Mouse (Mus musculus) embryonic facial prominence, embryonic 13.5 days (tissue): Measurements from ENCODE around the gene Cryba1. TPM values are rescaled to one million over a fixed set of nuclear protein-coding genes. Genes with fewer than 3 reads are reported as not detected.
"Not testable (repeated sequence)": the region's sequence is repeated elsewhere in the genome, so short reads cannot be mapped to it uniquely, and the experiment has no call there.

Experiments
- ATAC-seq: fragments of 200-750 bp; cut with Nextera tagmentation; 2 replicates; pipeline ENCODE4 v1.8.0; 2017; ENCODE audit warnings: low read depth; ENCODE audit not compliant: insufficient number of reproducible peaks, insufficient read depth, low FRiP score, low TSS enrichment
- H3K27ac ChIP-seq: fragments of 300-500 bp; sonication (generic); 2 replicates; pipeline ENCODE4 v1.5.1; 2015; ENCODE audit warnings: moderate library complexity, mild to moderate bottlenecking, inconsistent platforms
- H3K27me3 ChIP-seq: fragments of 300-500 bp; sonication (generic); 2 replicates; pipeline ENCODE4 v1.6.1; 2015; ENCODE audit warnings: mild to moderate bottlenecking, inconsistent platforms
- H3K36me3 ChIP-seq: fragments of 300-500 bp; sonication (generic); 2 replicates; pipeline ENCODE4 v1.6.1; 2015; ENCODE audit warnings: mild to moderate bottlenecking, inconsistent platforms
- H3K4me1 ChIP-seq: fragments of 300-500 bp; sonication (generic); 2 replicates; pipeline ENCODE4 v1.6.1; 2015; ENCODE audit warnings: inconsistent platforms
- H3K4me2 ChIP-seq: fragments of 300-500 bp; sonication (generic); 2 replicates; pipeline ENCODE4 v1.6.1; 2015; ENCODE audit warnings: moderate library complexity, mild to moderate bottlenecking, inconsistent platforms
- H3K4me3 ChIP-seq: fragments of 300-500 bp; sonication (generic); 2 replicates; pipeline ENCODE4 v1.5.1; 2015; ENCODE audit warnings: mild to moderate bottlenecking, inconsistent platforms
- H3K9ac ChIP-seq: fragments of 300-500 bp; sonication (generic); 2 replicates; pipeline ENCODE4 v1.6.1; 2015; ENCODE audit warnings: mild to moderate bottlenecking, inconsistent platforms
- H3K9me3 ChIP-seq: fragments of 300-500 bp; sonication (generic); 2 replicates; pipeline ENCODE4 v1.6.1; 2016; ENCODE audit warnings: inconsistent platforms
- WGBS: fragments of 180-500 bp; shearing (Covaris S2); methylation state at CpG from one replicate; pipeline ENCODE4 v1.1.7; 2015; ENCODE audit warnings: mixed read lengths; 5-methylcytosine and 5-hydroxymethylcytosine counted together
- polyA plus RNA-seq: library from polyadenylated mRNA; unstranded; fragments of >200 nt; fragmentation: Nextera tagmentation; extraction: Ambion mirVana; gene quantifications from 2 replicates; pipeline ENCODE4 v1.2.1, GENCODE M21; 2015

The Cryba1 gene
- polyA plus RNA-seq, 1 experiment from 2014 or later = not detected

GRCm38 (mm10) chr11:77753469-77753868 is 28.4 kb upstream of the Cryba1 start:
- Histone ChIP-seq H3K9ac (no peak overlapping the region), H3K9me3 (no peaks in the 10 kb centered on the region), H3K4me1 (no peaks in the 10 kb centered on the region), H3K4me3 (no peak overlapping the region), H3K36me3 (no peaks in the 10 kb centered on the region), H3K27me3 (no peaks in the 10 kb centered on the region), H3K4me2 (no peak overlapping the region), H3K27ac (no peak overlapping the region)
- 66% methylated on average over 3 of the region's 3 CpGs for WGBS
- no peak for ATAC-seq

DNA sequence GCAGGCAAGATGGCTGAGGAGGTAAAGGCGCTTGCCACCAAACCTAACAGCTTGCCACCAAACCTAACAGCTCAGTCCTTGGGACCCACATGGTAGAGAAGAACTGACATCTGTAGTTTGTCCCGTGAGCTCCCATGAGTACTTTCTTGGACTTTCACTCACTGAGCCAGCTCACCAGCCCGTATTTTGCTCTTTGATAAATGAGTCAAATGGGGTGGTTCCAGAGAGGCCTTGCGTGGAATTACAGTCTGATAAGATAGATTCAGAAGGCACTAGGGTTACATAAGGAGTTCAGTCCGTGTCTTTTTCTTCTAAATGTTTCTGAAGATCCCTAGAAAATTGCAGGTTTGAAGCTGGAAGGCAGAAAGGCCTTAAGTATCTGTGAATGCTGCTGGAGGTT is 27.4 kb upstream of the Cryba1 start:
- Histone ChIP-seq H3K9ac (no peak overlapping the region), H3K4me2 (no peak overlapping the region), H3K36me3 (no peaks in the 10 kb centered on the region), H3K27me3 (no peaks in the 10 kb centered on the region), H3K27ac (no peak overlapping the region), H3K9me3 (no peaks in the 10 kb centered on the region), H3K4me3 (no peak overlapping the region), H3K4me1 (no peaks in the 10 kb centered on the region)
- 82% methylated on average over 5 of the region's 5 CpGs for WGBS
- no peak for ATAC-seq

DNA sequence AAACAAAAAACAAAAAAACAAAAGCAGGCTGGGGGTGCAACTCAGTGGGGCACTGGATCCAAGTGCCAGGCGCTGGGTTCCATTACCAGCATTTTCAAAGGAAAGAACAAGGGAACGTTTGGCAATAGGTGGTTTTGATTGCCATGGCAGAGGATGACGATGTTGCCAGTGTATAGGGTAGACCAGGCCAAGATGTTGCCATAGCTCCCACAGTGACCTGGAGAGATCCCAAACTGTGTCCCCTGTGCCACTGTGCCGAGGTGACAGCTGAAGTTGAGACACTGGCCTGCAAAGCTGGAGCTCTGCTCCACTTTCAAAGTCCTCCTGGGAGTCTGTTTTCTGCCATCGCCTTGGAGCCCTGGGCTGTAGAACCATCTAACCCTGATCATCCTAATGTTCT is 23.9 kb upstream of the Cryba1 start:
- no peaks in the 10 kb centered on the region for H3K27me3 ChIP-seq
- no peaks in the 10 kb centered on the region for H3K9me3 ChIP-seq
- no peaks in the 10 kb centered on the region for H3K4me1 ChIP-seq
- no peaks in the 10 kb centered on the region for H3K36me3 ChIP-seq
- WGBS = 76% methylated on average over 5 of the region's 5 CpGs
- H3K4me2 ChIP-seq = no peak overlapping the region
- no peak overlapping the region for H3K9ac ChIP-seq
- no peak overlapping the region for H3K4me3 ChIP-seq
- no peak overlapping the region for H3K27ac ChIP-seq
- no peak for ATAC-seq

DNA sequence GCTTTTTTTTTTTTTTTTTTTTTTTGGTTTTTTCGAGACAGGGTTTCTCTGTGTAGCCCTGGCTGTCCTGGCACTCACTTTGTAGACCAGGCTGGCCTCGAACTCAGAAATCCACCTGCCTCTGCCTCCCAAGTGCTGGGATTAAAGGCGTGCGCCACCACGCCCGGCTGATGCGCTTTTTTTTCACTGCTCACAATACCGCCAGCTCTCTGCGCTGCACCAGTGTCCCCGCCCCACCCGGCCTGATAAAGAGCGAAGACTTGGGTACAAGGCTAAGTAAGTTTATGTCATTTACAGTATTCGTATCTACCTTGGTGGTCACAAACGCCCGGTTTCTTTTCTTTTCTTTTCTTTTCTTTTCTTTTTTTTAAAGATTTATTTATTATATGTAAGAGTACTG is 22.0 kb upstream of the Cryba1 start:
- H3K9me3 ChIP-seq, H3K4me1 ChIP-seq, H3K4me2 ChIP-seq, H3K9ac ChIP-seq, H3K4me3 ChIP-seq, H3K36me3 ChIP-seq, H3K27ac ChIP-seq, H3K27me3 ChIP-seq, ATAC-seq: not testable (repeated sequence)
- WGBS = 96% methylated on average over 14 of the region's 15 CpGs

DNA sequence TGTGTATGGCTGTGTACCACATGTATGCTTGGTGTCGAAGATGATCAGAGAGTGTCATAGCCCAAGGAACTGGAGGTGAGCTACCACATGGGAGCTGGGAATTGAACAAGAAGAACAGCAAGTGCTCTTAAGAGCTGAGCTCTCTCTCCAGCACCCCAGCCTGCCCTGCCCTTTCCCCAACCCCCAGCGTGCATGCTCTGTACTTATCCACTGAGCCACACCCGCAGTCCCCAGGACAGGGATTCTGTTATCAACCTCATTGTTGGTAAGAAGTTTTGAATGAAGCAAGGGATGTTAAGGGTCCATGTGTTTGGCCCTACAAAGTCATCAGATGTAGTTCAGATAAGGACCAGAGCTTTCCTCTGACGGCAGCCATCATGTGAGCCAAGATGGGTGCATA is 21.6 kb upstream of the Cryba1 start:
- H3K9ac ChIP-seq = no peak overlapping the region
- H3K36me3 ChIP-seq = no peaks in the 10 kb centered on the region
- WGBS = 87% methylated on average over 4 of the region's 4 CpGs
- no peak for ATAC-seq
- H3K4me3 ChIP-seq = no peak overlapping the region
- no peaks in the 10 kb centered on the region for H3K27me3 ChIP-seq
- no peak overlapping the region for H3K27ac ChIP-seq
- H3K4me1 ChIP-seq = no peaks in the 10 kb centered on the region
- no peaks in the 10 kb centered on the region for H3K9me3 ChIP-seq
- no peak overlapping the region for H3K4me2 ChIP-seq

GRCm38 (mm10) chr11:77743966-77744365 is 18.9 kb upstream of the Cryba1 start:
- Histone ChIP-seq H3K4me3 (no peak overlapping the region), H3K27me3 (no peaks in the 10 kb centered on the region; the same call in 1 of the 2 replicates), H3K4me1 (no peaks in the 10 kb centered on the region), H3K27ac (no peak overlapping the region), H3K4me2 (no peak overlapping the region), H3K36me3 (no peaks in the 10 kb centered on the region), H3K9me3 (no peaks in the 10 kb centered on the region), H3K9ac (no peak overlapping the region)
- no peak for ATAC-seq
- 32% methylated on average over 6 of the region's 6 CpGs for WGBS

DNA sequence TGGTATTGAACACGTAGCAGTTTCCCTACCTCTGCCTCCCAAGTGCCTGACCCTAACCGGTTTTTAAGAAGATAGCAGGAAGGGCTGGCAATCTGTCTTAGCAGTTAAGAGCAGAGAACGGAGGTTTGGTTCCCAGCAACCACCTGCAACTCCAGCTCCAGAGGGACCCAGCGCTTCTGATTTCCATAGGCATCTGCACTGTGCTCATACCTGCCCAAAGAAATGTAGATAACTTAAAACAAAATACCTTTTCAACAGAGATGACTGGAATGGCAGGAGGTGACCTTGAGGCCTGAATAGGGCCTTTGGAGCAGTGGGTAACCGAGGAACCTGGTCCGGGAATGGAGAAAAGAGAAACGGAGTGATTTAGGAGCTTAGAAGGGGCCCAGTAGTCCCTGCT is 13.5 kb upstream of the Cryba1 start:
- H3K4me1 ChIP-seq = no peaks in the 10 kb centered on the region
- no peak overlapping the region for H3K4me3 ChIP-seq
- no peaks in the 10 kb centered on the region for H3K9me3 ChIP-seq
- 55% methylated on average over 7 of the region's 7 CpGs for WGBS
- H3K36me3 ChIP-seq = no peaks in the 10 kb centered on the region
- no peak overlapping the region for H3K4me2 ChIP-seq
- H3K27ac ChIP-seq = no peak overlapping the region
- no peak for ATAC-seq
- no peaks in the 10 kb centered on the region; the same call in 1 of the 2 replicates for H3K27me3 ChIP-seq
- no peak overlapping the region for H3K9ac ChIP-seq

DNA sequence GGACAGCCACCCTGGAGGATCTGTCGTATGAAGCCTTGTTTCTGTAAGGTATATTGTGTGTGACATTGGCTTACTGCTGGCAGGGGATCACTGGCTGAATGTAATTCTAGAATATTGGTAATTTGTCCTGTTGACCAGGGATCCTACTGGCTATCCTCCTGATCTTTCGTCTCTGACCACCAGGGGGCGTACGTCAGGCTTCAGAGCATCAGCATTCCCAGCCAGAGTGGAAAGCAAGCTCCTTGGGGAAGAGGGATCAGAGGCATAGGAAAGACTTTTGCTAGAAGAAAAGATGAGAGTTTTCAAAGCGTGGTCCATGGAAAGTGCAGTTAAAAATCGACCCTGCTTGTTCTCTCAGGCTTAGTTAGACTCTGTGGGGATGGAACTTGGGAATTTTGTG is 12.2 kb upstream of the Cryba1 start:
- Histone ChIP-seq H3K4me3 (no peak overlapping the region), H3K9ac (no peak overlapping the region), H3K4me2 (no peak overlapping the region), H3K27ac (no peak overlapping the region), H3K4me1 (no peaks in the 10 kb centered on the region), H3K9me3 (no peaks in the 10 kb centered on the region), H3K27me3 (no peaks in the 10 kb centered on the region; the same call in 1 of the 2 replicates), H3K36me3 (no peaks in the 10 kb centered on the region)
- WGBS = 2% methylated on average over 6 of the region's 6 CpGs
- ATAC-seq = no peak

GRCm38 (mm10) chr11:77728587-77728986 is 3.5 kb upstream of the Cryba1 start:
- H3K36me3 ChIP-seq = no peaks in the 10 kb centered on the region
- no peaks in the 10 kb centered on the region for H3K4me1 ChIP-seq
- 66% methylated on average over 2 of the region's 2 CpGs for WGBS
- no peak overlapping the region for H3K4me3 ChIP-seq
- H3K9ac ChIP-seq = no peak overlapping the region
- no peaks in the 10 kb centered on the region for H3K27me3 ChIP-seq
- no peak for ATAC-seq
- no peak overlapping the region for H3K27ac ChIP-seq
- H3K4me2 ChIP-seq = no peak overlapping the region
- H3K9me3 ChIP-seq = no peaks in the 10 kb centered on the region

DNA sequence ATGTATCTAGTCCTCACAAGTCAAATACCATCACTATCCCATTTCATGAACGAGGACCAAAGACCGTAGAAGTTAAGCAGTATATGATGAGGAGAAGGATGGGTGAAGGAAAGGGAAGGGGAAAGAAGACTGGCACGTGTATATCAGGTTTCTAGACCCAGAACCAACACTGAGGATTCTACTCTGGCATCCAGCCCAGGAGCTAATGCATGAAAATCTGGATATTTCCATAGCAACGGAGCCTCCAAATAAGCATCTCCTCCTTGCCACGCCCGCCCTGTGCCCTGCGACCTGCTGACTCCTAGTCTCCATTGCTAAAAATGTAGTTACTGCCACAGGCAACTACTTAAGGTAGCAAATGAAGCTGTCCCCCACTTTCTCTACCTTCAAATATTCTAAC is 317 bp downstream of the Cryba1 start:
- H3K9ac ChIP-seq = no peak overlapping the region
- WGBS = 76% methylated on average over 7 of the region's 7 CpGs
- H3K27ac ChIP-seq = no peak overlapping the region
- no peaks in the 10 kb centered on the region for H3K9me3 ChIP-seq
- H3K4me2 ChIP-seq = no peak overlapping the region
- H3K27me3 ChIP-seq = no peaks in the 10 kb centered on the region
- H3K4me3 ChIP-seq = no peak overlapping the region
- H3K36me3 ChIP-seq = no peaks in the 10 kb centered on the region
- no peak for ATAC-seq
- H3K4me1 ChIP-seq = no peaks in the 10 kb centered on the region

DNA sequence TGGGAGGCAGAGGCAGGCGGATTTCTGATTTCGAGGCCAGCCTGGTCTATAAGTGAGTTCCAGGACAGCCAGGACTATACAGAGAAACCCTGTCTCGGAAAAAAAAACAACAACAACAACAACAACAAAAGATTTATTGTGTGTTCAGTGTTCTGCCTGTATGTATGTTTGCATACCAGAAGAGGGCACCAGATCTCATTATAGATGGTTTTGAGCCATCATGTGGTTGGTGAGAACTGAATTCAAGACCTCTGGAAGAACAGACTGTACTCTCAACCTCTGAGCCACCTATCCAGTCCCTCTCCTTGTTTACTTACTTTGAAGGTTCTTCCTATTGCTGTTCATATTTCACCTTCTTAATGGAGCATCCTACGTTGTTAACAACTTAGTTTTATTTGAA is 3.7 kb downstream of the Cryba1 start:
- Histone ChIP-seq H3K4me2 (no peak overlapping the region), H3K4me1 (no peaks in the 10 kb centered on the region), H3K27me3 (no peaks in the 10 kb centered on the region), H3K27ac (no peak overlapping the region), H3K4me3 (no peak overlapping the region), H3K9me3 (no peaks in the 10 kb centered on the region), H3K36me3 (no peaks in the 10 kb centered on the region), H3K9ac (no peak overlapping the region)
- ATAC-seq = no peak
- 88% methylated on average over 4 of the region's 4 CpGs for WGBS

DNA sequence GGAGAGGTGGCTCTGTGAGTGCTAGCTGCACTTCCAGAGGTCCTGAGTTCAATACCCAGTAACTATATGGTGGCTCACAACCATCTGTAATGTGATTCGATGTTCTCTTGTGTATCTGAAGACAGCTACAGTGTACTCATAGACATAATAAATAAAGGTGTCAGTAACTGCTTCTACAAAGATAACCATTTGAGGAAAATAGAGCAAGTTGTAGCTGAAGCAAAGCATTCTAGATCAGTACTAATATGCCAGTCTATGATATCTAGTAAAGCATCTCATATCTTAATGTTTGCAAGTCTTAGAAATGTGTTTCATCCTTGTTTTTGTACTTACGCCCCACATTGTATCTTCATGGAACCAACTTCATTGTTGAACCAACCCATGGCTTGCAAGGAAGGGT is 6.0 kb downstream of the Cryba1 start:
- Histone ChIP-seq H3K36me3 (no peaks in the 10 kb centered on the region), H3K4me2 (no peak overlapping the region), H3K27ac (no peak overlapping the region), H3K4me3 (no peak overlapping the region), H3K27me3 (no peaks in the 10 kb centered on the region), H3K9me3 (no peaks in the 10 kb centered on the region), H3K4me1 (no peaks in the 10 kb centered on the region), H3K9ac (no peak overlapping the region)
- ATAC-seq = no peak
- 94% methylated on average over 2 of the region's 2 CpGs for WGBS

DNA sequence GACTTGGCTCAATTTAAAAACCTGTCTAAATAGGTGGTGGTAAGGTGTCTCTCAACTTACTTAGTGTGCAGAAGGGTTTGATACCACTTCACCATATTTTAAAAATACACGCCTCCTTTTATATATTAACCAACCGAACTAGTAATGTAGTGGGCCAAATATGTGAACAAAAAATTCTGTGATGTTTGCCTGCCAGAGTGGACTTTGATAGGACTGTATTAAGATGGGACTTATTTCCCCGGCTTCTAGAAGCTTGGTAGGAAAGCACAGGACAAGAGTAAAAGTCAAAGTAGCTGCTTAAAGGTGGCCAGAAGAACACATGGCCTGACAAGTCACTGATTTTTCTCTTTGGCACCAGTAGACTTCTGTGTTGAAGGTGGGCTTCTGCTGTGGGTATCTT is 11.3 kb downstream of the Cryba1 start:
- Histone ChIP-seq H3K4me2 (no peak overlapping the region), H3K27me3 (no peaks in the 10 kb centered on the region), H3K4me1 (no peaks in the 10 kb centered on the region), H3K27ac (no peak overlapping the region), H3K9me3 (no peaks in the 10 kb centered on the region), H3K4me3 (no peak overlapping the region), H3K36me3 (peaks cover 7% of the 10 kb centered on the region; the same call in 1 of the 2 replicates), H3K9ac (no peak overlapping the region)
- whole genome bisulfite sequencing = 97% methylated on average over 3 of the region's 3 CpGs
- no peak for ATAC-seq
